Mouse (Mus musculus): ENCODE measurements around the gene Trip4.
"Not testable (repeated sequence)": the region's sequence is repeated elsewhere in the genome, so short reads cannot be mapped to it uniquely, and the experiment has no call there.

Gene Trip4

DNA sequence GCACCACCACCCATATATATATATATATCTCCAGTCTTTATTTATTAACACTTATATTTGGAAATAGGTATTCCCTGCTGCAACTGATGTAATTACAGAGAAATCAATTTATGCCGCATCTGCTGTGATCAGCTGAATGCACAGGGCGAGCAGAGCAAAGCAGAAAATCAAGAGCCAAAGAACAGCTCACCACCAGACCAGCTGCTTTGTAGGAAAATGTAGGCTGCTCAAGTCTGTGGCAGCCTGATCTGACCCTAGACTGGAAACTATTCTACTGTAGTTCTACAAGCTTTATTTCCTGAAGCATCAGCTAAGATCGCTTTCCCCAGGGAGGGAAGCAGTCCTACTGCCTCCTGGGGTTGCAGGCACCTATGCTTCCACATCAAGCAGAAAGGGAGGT is 115.1 kb downstream of the Trip4 start:
- no peak for DNase-seq

DNA sequence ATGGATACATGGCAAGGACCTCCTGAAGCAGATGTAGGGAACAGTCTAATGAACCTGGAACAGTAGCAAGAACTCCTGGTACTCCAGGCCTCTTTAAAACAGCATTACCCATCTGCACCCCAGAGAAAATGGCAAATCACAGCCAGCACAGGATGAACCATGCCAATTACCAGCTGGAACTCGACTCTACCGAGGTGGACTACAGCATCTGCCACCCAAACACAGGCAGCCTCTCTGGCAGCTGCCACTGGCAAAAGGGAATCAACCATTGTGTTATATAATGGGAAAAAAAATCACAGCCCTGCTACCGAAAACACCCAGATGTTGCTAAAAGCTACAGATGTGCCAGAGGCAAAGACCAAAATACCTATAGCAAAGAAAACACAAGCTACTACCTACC is 115.5 kb downstream of the Trip4 start:
- no peak for DNase-seq

DNA sequence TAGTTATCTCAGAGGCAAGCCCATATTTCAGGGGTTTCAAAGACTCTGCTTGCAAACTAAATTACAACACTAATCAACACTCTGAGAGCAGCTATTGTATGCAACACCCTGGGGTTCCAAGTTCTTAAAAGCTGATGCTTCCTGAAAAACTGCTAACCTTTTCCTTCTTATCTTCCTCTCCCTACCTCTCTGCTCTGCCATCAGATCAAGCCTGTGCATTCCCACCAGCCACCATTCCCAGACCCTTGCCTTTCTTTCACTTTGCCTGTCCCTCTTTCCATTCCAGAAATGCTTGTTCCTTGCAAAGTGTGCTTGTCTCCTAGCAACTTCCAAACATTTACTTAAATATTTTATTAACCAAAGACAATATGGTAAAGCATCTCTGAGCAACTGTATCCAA is 116.7 kb downstream of the Trip4 start:
- DNase-seq: no peak

DNA sequence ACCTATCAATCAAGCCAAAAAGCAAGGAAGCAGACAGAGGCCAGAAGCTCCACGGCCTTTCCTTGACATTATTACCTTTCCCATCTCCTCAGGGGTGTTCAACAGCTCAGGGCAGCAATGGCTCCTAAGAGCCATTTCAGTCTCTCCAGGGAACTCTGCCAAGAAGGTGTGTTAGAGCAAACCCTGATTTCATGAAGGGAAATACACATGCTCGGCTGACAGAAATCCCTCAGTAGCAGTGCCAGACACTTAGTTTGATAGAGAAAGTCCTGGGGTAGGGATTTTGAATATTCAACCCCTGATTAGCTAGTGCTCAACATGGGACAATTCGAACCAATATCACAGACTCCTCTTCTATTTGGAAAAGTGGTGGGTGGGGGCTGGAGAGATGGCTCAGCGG is 117.5 kb downstream of the Trip4 start:
- DNase-seq: no peak

DNA sequence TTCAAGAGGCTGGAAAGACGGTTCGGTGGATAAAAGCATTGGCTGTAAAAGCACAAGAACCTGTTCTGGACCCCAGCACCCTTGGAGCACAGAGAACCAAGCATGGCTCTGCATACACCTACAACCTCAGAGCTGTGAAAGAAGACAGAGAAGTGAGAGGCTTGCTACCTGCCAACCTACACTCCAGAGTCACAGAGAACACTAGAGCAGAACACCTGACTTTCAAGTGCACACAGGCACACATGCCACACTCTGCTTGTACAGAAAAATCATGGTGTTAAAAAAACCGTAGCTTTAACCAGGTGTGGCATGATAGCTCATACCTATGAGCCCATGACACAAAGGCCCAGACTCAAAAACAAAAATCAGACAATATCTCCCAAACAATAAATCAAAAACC is 118.8 kb downstream of the Trip4 start:
- DNase-seq: no peak

DNA sequence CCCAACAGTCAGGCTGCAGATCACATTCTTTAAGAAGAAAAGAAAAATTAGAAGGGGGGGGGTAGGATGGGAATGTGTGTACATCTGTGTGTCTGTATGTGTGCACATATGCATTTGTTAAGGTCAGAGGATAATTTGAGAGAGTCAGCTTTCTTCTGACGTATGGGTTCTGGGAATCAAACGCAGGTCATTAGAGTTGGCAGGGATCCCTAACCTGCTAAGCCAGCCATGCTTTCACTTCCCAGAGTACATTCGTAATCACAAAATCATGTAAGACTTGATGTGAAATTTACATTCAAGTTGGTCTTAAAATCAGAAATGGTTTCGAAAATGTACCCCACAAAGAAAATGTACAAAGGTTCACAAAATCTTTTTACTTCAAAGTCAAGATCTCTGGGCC is 120.0 kb downstream of the Trip4 start:
- DNase-seq: no peak

DNA sequence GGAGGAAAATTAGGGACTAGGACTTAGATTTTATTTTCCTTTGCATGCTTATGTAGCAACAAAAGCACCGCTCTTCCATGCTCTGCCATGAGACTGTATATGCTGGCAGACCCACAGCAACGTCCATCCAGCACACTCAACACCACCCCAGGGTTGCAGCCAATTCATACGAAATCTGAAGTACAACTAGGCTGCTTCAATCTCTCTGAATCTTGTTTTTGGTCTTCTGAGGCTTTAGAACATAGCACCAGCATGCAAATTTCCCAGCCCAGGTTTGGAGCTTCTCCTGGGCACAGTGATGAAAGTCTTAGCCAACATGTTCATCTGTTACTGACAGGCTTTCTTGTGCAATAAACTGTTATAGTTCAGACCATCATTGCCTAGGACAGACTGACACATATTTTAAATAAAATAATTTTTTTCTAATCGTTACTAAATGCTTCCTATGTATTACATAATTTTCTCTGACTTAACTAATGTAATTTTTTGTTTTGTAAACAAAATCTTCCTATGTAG is 120.7 kb downstream of the Trip4 start:
- DNase-seq: no peak

DNA sequence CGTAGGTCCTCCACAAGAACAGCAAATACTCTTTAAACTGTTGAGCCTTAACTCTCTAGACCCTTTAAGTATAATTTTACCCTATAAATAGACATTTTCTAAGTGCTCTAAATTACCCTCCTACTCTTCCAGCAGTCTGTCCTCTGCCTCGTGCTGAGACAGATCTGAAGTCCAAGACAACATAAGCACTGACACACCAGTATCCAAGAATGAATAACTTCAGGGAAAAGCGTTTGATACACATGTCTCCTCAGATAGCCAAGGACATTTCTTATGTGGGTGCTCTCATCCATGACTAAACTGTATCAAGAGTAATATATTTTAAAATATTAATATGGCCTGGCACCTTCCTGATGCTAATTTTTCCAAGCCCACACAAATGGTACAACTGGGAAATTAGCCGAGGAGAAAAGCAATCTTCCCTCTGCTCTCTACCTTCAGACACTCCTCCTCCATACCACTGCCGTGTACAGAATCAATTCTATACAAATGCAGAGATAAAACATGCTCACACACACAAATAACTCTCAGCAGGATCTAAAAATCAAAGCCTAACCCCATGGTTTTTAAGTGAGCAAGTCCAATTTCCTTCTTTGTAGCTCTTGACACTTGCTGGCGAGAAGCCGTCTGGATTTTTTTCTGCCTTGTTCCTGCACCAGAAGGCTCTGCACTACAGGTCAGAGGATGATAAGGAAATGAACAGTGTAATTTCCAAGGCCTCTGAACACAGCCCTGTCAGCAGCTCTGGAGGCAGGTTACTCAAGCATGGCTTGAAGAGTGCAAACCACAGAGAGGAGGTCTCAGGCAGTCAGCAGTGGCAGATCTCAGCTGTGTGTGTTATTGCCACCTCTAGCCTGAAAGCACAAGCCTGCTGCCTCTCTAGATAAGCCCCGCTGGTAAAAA is 121.5 kb downstream of the Trip4 start:
- DNase-seq: peak in 1 of 2 experiments; percentile 4

DNA sequence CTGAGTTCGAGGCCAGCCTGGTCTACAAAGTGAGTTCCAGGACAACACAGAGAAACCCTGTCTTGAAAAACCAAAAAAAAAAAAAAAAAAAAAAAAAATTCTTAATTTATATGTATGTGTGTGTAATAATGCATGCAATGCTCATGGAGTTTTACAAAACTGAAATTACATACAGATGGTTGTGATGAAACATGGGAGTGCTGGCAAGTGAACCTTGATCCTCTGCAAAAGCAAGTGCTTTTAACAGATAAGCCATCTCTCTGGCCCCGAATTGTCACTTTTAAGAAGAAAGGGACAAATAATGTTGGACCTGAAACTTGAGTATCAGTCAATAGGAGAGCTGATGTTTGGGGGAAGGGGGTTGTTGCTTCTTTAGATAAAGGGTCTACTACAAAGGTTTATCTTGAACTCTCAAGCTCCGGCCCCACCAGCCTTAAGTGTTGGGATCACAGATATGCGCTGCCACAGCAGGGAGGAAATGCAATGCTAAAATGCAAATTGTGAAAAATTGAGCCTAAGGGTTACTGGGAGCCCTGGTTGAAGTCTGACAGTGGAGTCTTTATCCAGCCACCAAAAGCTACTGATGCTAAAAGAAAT is 122.7 kb downstream of the Trip4 start:
- no peak for DNase-seq

DNA sequence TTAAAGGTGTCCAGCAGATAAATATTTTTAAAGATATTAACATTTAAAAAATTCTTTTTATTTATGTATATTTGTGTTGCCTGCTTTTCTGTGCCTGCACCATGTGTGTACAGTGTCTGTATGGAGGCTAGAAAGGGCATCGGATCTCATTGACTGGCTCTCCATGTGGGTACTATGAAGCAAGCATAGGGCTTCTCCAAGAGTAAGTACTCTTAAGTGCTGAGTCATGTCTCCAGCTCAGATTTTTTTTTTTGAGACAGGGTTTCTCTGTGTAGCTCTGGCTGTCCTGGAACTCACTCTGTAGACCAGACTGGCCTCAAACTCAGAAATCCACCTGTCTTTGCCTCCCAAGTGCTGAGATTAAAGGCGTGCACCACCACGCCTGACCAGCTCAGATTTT is 129.0 kb downstream of the Trip4 start:
- DNase-seq: not testable (repeated sequence)
